Mouse (Mus musculus) right cerebral cortex, postnatal 14 days (tissue): ENCODE measurements around the gene Epn3.

Source experiments
- DNase-seq: peaks from one replicate; pipeline ENCODE4 v3.0.0; 2022

The Epn3 gene

DNA sequence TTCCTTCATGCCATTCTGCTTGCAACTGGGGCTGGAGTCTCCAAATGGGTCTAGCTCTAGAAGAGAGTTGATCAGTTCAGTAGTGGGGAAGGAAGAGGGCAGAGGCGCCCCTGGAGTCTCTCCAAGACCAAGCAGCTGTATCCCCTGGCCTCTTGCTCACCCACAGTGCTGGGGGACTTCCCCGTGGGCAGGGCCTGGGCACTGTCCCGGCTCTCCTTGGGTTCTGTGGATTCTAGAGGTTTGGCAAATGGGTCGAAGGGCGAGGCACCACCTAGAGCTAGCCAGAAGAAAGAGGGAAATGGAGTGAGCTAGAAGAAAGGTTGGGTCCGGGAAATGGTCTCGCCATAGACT, 8.1 kb downstream of the Epn3 start:
- DNase-seq: no peak

- peak; percentile 66 for DNase-seq
Observed at GRCm38 (mm10) chr11:94491035-94491748, 8.6 kb downstream of the Epn3 start.

- no peak for DNase-seq
Observed at GRCm38 (mm10) chr11:94489745-94490144, 10.0 kb downstream of the Epn3 start.

DNA sequence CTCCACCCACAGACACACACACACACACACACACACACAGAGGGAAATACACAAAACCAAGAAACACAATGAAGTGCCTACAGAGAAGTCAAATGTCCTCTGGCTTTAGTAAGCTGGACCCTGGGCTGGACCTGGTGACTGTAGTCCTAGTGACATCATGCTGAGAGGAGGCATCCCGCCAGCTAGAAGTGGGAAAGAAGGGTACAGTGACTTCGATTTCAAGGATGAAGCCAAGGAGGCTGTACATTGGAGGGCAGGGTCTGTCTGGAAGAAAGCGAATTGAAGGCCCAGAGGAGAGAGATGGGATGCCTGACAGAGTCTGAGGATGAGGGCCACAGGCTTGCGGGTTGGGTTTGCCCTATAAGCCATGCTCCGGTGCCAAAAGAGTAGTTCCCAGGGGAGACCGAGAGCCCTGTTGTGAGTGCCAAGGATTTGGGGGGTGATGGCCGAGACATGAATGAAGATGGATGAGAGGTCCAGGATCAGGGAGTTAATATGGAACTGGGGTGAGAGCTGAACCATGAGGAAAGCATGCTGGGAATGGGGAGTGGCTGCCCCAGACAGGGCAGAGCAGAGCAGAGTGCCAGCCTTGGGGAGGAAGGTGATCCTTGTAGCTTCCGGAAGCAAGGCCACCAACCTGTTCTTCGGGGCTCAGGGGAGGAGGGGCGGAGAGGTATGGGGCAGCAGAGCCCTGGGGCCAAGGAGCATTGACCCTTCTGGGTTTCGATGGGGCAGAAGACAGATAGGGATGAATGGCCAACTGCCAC, 10.8 kb downstream of the Epn3 start:
- no peak for DNase-seq

- peak; percentile 90 for DNase-seq
Observed at GRCm38 (mm10) chr11:94486001-94486400, 13.8 kb downstream of the Epn3 start, which contains the start of gene Spata20. Spata20 (minus strand) TSS chr11:94486179.

DNA sequence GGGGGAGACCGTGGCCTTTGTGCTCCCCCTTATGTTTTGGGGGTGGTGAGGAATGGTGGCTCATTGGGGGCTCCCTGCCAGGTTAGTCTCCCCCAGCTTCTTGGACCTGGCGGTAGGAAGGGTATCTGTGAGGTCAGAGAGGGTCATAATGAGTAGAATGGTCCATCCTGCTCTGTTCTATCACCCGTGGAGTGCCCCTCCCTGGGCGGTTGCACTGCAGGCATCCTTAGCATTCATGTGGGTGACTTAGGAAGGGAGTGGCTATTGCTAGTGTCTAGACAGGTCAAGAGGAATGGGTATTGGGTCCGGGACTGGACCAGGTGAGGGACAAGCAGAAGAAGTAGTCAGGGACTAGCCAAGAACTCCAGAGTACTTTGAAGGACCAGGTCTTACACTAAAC, 14.6 kb downstream of the Epn3 start:
- no peak for DNase-seq

GRCm38 (mm10) chr11:94484636-94485035, 15.1 kb downstream of the Epn3 start:
- no peak for DNase-seq

GRCm38 (mm10) chr11:94483921-94484320, 15.9 kb downstream of the Epn3 start:
- DNase-seq: no peak

DNA sequence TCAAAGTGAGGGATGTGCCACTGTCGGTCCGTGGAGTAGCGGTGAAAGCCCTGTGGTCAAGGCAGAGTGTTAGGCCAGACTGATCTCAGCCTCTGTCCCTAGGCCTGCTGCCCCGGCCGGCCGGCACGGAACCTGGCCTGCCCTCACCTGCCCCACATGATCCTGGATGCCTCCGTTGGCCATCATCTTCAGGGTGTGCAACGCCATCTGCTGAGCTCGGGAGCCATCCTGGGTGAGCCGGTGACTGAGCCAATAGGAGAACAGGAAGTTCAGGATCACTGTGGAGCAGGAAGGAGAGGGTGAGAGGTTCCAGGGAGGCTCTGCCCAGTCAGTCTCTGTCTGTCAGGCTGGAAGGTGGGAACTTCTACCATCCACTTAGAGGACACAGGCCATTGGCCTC, 16.3 kb downstream of the Epn3 start:
- DNase-seq: no peak

- DNase-seq: no peak
Observed at GRCm38 (mm10) chr11:94482738-94483137, 17.0 kb downstream of the Epn3 start.

GRCm38 (mm10) chr11:94481963-94482362, 17.8 kb downstream of the Epn3 start:
- DNase-seq: no peak

DNA sequence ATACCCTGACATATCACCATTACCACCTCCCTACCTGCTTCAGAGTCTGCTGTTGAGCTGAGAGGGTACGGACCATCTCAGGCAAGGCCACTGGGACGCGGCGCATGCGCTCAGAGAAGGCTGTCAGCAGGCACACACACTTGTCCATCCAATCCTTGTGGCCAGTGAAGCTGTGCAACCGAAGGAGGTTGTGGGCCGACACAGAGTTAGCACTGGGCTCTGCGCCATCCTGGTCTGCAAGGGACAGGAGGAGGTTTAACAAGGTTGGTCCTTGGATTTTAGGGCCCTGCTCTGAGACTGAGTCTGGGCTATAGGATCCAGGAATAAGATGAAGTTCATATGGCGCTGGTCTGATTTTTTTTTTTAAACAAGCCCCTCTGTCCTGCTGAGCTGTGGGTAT, 19.4 kb downstream of the Epn3 start:
- DNase-seq: no peak

GRCm38 (mm10) chr11:94477651-94478050, 22.1 kb downstream of the Epn3 start:
- DNase-seq: no peak

DNA sequence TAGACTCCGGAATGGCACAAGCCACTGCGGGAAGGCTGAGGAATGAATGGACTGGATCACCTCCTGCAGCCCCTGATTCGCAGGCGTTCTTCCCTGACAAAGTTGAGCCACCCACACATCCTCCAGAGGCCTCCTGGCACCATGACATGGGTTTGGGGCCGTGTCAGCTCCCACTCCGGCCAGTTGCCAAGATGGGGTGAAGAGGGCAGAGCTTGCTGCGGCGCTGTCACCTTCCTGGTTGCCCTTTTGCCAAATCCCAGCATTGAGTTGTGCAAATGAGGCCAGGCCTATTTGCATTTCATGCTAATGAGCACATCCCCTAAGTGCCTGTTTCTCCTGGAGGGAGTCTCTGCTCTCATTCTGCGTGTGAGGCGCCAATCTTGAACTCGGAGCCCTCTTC, 24.1 kb downstream of the Epn3 start:
- no peak for DNase-seq

DNA sequence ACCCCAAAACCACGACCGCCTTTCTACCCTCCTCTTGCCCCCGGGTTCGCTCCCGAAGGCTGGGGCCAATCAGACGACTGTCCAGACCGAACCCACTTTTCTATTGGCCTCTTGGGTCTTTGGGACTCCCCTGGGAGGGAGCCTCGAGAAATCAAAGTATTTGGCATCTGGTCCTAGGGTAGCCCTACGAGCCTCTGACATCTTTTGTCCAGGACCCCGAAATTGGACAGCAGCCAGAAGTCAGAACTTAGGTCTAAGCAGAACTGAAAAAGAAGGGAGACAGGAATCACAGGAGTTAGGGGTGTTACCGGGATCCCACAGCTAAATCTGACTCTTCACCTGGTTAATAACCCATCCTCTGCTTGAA, 25.2 kb downstream of the Epn3 start:
- DNase-seq: no peak

GRCm38 (mm10) chr11:94473707-94474543, 25.8 kb downstream of the Epn3 start, which contains the start of gene Cacna1g:
Cacna1g (minus strand) TSS chr11:94474198.
- DNase-seq: peak; percentile 88

DNA sequence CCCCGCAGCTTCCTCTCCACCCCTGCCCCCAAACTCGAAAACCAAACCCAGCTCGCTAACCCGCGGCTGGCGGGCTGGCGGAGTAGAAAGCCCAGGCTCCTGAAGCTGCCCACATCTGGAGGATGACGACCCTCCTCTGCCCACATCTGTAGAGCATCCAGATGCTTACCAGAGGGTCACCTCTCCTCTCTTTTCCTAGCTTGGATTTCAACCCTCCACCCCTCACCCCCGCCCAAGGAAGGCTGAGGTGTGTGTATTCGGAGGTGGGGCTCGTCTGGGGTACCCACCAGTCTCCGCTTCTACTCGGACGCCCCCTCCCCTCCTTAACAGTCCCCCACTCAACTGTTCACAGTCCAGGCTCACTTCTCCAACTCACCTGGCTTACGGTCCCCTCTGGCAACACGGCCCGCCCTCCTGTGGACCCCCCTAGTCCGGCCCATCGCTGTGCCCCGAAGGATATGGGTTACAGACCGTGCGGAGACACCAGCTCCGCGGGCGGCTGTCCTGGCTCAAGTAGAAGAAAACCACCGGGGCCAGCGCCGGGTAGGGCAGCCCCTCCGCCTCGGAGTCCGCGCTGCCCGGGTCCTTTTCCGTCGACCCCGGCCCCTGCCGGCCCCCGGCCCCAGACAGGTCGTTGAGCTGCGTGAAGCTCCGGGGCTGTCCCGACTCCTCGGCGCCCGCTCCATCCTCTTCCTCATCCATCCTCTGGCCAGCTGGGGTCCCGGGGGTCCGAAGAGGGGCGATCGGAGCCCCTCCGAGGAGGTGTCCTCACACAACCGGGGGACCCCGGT, 26.7 kb downstream of the Epn3 start:
- no peak for DNase-seq

- DNase-seq: no peak
Observed at GRCm38 (mm10) chr11:94472585-94472915, 27.2 kb downstream of the Epn3 start.

DNA sequence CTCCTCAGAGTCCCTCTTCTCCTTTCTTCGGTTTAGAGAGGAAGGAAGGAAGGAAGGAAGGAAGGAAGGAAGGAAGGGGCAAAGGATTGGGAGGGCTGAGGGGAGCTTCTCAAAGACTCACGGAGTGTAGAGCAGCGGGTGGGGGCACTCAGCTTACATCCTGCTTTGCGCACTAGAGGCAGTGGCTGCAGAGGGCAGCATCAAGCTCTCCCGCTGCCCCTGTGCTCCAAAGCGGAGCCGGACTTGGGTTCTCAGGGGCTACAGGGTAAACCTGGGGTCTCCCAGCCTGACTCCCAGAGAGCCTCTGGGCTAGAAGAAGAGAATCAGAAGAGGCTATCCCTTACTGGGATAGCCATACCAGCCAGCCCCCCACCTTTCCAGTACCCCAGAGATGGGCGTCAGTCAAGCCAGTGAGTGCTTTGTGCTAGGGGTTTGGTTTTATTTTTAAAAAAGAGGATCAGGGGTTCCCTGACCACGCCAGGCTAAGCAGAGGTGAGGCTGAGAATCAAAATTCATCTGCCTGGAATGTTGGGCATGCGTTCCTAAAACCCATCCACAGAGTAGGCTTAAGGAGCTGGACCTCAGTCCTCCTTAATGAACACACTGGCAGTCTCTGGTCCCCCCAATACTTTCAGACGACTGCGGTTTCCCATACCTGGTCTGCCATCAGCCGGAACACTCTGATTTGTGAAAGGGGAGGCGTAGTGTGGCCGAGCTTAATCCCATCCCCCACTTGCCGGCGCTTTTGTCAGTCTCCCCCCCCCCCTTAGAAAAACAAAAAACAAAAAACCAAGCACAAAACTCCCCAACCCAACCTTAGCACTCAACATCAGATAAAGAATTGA, 27.8 kb downstream of the Epn3 start:
- DNase-seq: no peak

DNA sequence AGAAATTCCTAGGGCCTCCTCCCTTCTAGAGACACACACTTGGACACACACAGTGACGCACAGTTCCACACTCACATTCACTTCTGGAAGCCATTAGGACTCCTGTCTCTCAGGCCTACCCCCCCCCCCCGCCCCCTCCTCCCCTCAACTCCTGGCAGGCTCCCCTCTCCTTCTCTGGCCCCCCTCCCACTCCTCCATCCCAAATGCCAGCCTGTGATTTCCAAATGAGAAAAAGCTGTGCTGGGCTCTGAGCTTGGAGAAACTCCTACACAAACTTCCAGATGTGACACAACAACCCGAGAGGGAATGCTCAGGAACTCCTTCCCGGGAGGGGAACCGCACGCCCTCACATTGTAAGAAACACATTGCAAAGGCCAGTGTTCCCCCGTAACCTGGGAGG, 29.4 kb downstream of the Epn3 start:
- no peak for DNase-seq

DNA sequence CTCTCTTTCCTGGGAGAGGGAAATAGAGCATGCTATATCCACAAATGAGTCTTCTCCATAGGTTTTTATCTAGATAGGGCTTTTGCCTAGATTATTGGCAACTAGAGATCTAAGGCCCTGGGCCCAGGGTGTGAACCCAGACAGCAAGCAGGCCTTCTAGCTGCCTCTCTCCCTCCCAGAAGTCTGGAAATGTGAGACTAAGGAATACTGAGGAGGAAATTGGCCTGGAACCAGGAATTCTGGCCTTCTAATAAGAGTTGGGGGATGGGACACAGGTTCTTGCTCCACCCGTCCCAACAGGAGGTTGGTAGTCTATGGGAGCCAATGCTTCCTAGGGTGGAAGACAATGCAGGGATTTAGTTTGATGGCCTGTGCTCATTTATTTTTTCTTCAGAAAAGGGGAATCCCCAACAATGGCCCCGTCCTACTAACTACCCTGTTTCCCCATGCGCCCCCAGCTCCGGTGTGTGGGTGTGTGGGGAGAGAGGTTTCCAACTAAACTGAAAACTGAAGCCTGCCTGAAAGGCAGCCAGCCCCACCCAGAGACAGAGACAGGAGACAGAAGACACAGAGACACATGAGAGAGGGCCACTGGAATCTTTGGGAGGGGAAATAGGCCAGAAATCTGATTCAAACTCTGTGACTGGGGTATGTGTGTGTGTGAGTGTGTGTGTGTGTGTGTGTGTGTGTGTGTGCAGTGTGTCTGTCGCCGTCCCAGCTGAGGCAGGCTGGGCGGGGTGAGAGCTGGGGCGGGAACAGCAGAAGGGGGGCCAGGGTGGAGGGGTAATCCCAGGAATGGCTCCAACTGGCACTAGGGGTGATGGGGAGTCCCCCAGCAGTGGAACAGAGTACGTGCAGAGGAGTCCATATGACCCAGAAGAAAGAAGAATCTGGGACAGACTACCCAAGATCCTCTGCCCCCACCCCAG, 30.4 kb downstream of the Epn3 start:
- no peak for DNase-seq
